Mouse (Mus musculus): ENCODE measurements around the gene Myo1g.

Myo1g gene

DNA sequence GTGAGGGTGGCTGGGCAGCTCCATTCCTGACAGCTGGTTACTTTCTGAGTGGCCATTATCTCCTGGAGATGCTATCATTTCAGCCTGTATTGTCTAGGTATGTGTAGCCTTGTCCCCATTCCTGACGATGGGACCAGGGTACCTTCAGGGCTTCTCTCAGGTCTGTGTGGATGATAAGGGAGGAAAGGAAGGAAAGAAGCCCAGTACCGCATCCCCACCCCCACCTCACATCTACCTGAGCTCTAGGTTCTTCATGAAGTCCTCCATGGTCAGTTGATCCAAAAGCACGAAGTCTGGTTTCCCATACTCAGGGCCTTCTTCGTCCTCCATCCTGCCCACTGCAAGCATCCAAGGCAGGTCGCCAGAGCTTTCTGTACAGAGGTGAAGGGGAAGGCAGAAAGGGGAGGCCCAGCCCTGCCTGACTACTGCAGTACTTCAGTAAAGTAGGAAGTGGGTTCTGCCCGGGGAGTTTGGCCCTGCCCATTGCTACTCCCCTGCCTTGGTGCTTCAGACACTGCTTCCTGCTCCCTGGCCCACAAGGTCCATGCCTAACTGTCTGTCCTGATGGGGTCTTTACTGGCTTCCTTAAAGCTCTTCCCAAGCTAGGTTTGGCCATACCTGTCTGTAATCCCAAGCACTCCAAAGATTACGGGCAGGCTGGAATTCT lies at the start of gene Myo1g:
Myo1g (minus strand) TSS at position 459 of the 667 bp plus-strand sequence.
- DNase-seq (ENCODE audit: low read depth, low spot score): no peak

DNA sequence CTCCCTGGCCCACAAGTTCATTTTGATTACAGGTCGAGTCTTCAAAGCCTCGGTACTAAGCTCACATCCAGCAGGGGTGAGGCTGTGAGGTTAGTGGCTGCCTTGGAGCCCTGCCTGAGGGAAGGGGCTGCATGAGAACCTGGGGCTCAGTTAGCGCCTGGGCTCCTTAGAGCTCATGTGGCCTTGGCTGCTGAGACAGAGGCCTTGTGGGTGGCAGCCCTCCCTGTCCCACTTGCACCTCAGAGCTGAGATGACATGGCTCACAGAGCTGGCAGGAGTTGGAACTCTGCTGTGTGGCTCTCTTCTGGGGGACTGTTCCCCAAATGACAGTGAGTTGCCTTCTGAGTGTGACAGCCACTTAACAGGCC lies 48.6 kb upstream of the Myo1g start:
- no peak for DNase-seq (ENCODE audit: low read depth, low spot score)

DNA sequence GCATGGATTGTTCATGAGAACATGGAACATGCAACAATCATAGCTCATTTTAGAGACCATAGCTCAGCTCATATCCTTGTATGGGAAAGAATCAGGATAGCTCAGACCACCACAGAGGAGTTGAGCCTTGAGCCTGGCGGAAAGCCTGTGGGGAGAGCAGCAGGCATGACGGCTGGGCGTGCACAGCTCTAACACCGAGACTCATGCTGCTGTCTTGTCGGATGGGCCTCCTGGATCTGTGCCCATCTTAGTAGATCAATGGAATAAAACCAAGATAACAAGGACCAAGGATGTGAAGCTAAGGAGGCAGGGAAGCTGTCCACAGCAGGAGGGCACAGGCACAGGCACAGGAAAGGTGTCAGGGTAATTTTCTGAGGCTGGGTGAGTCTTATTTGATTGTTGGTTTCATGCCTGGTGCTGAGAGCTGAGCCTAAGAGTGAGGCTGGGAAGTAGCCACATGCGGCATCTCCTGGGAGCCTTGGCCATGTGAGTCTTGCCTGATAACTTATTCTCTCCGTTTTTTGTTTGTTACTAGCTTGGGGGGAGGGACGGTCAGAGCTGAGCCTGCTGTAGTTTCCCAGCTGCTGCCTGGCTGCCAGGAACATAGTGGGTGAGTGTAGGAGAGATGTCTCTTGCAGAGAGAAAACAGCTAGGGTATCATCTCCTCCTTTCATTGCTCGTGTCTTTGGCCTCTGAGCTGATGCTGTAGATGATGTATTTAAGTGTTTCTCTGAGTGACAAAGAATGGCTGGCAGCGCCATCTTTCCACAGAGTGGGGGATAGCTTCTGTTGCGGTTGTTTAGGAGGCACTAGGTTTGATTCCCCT lies 48.0 kb upstream of the Myo1g start:
- DNase-seq (ENCODE audit: low read depth, low spot score): peak; percentile 63

DNA sequence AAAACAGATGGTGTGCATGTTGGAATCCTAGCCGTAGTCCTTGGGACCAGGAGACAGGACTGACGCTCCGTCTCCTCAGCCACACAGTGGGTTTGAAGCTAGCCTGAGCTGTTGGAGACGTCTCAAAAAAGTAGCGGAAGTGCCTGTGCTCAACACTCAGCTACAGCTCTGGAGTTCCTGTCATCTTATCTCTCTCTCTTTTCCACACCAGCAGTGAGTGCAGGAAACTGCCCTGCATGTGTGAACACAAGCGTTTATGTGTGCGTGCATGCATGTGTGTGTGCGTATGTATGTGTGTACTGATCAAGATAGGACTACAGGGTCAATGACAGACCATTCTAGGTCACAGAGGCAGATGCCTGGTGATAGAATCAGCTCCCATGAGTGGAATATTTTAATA lies 47.2 kb upstream of the Myo1g start:
- DNase-seq (ENCODE audit: low read depth, low spot score): no peak

DNA sequence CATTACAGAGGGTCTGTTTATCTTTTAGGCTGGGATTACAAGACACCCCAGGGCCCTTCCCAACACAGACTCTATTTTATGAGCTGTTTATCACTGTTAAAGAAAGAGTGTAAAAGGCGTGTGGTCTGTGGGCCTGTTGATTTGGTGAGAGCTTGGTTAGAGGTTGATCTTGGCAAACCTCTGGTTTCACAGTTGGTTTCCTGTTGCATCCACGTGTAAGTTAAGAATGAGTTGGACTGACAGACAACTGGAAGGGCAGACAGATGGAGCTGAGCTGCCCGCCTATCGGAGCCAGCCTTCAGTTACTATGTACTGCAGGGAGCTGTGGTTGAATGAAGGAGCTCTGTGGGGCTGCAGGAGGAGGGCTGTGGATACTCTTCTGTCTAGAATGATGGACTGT lies 45.7 kb upstream of the Myo1g start:
- no peak for DNase-seq (ENCODE audit: low read depth, low spot score)

DNA sequence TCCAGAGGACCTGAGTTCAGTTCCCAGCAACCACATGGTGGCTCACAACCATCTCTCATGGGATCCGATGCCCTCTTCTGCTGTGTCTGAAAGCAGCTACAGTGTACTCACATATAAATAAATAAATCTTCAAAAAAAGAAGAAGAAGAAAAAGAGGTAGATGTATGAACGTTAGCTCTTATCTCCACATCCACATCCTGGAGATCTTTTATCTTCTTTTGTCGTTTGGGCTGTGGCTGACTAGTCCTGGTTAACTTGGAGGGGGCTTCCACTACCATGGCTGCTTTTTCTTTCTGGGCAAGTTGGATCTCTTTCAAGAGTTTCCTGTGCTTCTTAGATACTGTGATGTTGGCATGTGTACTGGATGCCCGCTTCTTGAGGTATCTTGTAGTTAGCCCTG lies 42.4 kb upstream of the Myo1g start:
- DNase-seq (ENCODE audit: low read depth, low spot score): no peak

DNA sequence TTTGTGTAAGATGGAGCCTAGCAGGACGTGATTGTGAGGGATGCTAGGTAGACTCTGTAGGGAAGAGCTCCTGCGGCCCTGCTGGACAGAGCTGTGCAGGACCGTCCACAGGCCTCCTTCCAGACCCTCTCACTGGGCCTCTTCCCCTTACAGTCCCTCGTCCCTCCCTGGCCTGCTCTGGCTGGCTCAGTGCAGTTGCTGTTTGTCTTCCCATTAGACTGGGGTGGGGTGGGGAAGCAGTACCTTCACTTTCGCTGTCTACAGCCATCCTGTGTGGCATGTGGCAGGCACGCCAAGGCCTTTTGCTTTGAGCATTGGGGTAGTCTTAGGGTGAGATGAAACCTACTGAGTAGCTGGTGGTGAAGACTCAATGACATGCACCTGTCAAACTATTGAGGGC lies 41.6 kb upstream of the Myo1g start:
- DNase-seq (ENCODE audit: low read depth, low spot score): no peak

DNA sequence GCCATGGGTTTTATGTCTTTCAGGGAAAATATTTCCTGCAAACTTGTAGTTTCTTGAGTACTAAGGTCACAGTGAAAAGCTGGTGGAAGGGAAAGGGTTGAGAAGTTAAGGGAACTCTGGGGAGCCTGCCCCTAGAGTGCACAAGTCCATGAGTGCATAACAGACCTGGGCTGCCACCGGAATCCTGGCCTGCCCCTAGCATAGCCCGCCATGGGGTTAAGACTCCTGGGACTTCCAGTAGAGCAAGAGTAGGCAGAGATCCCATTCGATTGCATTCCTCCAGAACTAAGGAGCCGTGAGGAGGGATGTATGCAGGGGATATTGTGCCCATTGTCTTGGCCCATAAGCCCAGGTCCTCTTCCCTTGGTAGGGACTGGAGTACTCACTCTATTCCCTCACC lies 40.7 kb upstream of the Myo1g start:
- DNase-seq (ENCODE audit: low read depth, low spot score): no peak

DNA sequence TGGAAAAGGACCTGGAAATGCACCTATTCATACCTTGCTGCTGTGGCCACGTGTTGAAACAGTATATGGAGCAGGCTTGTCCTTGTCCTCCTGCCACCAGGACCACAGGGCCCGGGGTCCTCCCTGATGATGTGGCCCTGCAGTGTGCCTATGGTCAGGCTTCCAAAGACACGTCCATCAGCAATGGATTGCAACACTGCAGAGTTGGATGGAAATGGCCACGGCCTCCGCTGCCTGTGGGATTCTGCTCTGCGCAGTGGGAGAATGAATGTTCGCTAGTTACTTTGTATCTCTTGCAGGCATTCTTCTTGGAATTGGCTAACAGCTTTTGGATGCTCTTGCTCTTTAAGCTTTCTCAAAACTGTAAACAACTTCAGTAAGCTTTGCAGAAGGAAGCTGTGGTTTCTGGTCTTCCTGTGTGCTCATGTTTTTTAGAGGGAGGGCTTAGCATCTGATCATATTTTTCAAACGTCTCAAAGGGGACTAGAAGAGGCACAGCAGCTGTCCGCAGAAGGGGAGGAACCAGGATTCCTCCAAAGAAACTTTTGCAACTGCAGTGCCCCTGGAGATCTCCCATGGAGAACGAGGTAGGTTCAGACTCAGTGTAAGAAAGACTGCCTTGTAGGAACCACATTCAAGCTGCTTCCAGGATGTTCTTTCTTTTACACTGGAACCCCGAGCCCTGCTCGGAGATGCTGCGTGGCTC lies 40.0 kb upstream of the Myo1g start:
- DNase-seq (ENCODE audit: low read depth, low spot score): no peak

DNA sequence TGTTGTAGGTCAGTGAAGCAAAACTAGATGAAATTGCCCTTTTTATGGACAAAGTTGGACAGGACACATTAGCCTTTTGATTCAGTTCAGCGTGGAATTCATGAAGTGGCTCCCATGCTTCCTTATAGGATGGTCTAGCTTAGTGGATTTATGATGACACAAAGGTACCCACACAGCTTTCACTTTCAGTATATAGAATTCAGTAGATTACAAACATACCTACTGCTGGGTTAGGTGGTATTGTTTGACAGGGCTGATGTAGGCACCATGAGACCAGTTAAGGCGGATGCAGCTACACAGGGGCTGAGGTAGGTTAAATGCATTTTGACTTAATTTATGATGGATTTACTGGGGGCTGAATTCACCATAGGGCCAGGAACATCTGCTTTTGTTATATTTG lies 39.2 kb upstream of the Myo1g start:
- no peak for DNase-seq (ENCODE audit: low read depth, low spot score)

DNA sequence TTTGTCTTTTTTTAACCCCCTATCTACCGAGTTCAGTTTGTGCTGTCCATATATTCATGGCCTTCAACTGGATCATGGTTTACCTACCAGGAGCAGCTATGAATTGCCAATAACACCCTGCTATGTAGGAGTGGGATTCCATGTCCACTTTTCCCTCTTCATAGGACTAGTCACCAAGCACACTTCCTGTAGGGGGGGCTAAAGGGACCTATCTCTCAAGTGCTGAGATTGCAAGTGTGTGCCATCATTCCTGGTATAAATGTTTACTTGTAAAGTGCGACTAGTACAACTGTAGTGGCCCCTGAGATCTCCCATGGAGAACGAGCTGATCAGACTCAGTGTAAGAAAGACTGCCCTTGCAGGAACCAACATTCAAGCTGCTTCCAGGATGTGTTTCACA lies 37.5 kb upstream of the Myo1g start:
- DNase-seq (ENCODE audit: low read depth, low spot score): no peak

DNA sequence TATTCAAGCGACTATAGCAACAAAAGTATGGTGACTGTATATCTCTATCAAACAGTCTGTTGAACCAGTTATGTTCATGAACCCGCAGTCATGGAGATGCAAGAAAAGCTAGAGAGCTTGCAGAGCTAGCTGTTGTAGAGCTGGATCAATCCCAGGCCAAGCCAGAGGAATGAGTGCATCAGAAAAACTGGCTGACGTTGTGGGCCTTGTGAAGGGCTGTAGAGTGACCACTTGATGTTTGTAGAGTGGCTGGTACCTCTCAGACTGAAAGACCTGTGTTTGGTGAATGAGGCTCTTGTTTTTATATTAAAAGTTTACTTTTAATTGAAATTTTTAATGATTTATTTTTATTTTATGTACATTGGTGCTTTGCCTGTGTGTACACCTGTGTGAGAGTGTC lies 29.4 kb upstream of the Myo1g start:
- DNase-seq (ENCODE audit: low read depth, low spot score): no peak

DNA sequence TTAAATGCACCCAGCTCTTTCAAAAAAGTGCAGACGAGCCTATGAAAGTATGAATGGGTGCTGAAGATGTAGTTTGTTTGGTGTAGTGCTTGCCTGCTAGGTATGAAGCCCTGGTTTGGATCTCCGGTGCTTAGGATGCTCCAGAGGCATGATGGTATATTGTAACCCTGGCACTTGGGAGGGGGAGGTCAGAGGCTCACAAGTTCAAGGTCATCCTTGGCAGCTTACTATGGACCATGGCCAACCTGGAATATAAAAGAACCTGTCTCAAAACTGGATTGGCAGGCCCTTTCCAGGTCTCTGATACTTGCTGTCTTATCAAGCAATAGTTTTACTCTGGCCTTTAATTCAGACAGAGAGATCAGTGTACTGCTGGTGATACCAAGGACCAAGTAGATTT lies 29.0 kb upstream of the Myo1g start:
- DNase-seq (ENCODE audit: low read depth, low spot score): no peak

DNA sequence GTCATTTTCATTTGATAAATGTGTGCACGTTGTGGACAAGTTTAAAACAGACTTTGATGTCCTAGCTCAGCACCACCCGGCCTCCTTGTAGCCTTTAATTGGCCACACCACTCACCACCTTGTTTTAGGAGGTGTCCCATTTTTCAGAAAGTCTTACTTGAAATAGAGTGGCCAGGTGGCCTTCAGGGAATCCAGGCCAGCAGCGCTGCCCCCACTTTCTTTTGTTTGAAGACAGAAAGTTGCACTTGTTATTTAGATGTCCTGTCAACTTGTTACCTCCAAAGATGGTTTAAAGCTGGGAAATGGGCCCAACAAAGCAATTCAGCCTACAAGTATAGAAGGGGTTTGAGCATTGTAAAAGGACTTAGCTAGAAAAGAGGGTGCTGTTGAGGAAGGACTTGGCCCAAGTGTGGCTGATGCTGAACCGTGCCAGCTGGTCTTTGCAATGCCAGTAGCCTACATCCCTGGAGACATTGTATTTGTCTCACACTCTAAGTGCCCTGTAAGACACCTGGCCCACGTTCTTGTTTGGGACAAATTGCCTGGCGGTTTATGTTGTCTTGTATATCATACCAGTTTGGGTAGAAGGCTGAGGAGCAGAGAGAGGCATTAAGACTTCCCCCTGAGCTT lies 27.0 kb upstream of the Myo1g start:
- no peak for DNase-seq (ENCODE audit: low read depth, low spot score)

DNA sequence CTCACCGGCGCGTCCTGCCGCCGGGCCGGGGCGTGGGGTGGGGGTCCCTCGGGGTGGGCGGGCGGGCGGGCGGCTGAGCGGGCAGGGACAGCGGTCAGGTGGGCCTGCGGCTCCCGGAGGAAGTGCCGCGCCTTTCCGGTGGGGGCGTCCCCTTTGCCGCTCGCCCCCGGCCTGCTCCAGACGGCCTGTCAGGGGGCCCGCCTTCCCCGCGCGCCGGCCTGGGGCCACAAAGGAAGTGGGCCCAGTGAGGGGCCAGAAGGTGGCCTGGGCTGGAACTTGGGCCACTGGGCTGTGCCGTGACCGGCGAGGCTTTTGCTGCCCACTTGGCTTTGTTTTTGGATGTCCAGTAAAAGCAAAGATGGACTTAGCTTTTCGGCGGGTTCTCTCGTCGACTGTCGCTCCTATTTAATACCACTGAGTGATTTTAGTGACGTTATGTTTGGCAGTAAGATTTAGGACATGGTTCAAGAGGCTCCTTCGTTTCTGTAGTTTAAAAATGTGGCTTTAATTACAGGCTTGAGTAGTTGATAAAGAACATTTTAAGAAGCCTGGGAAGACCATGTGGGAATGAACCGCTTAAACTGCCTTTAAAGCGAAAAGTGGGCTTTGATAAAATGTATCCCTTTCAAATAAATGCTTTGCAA lies 26.4 kb upstream of the Myo1g start:
- DNase-seq (ENCODE audit: low read depth, low spot score): no peak

DNA sequence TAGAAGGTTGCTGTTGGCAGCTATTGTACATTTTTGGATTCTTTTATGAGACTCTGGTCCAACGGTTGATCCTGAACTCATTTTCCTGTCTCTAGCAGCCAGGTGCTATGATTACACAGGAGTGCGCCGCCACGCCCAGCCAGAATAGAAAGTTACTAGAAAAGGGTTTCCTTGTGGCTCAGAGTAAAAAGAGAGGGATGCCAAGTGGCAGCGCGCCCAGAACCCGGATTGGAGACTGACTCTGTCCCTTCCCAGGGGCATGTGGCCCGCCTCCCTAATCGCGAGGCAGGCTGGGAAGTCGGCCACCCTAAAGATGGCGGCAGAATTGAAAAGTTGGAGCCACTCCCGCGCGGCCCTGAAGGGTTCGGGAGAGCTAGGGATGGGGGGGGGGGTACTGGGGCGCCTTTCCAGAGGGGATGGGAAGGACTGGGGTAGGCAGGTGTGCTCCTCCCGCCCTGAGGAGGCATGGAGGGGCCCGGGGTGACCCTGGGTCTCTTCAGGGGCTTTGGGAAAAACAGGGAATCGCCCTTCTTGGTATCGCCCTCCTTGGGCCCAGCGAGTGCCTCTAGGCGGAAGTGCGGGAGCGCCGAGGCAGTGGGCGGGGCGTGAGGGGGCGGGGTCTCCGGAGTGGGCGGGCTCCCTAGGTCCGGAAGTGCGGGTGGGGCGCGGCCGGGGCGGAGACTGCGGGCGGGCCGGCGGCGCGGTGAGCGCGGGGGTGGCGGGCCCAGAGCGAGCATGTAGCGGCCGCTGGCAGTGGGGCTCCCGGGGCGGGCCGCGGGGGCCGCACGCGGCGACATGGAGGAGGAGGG lies 25.6 kb upstream of the Myo1g start, which contains the start of gene Ccm2:
Ccm2 (plus strand) TSS at position 683 of the 809 bp plus-strand sequence.
- DNase-seq (ENCODE audit: low read depth, low spot score): peak; percentile 88

DNA sequence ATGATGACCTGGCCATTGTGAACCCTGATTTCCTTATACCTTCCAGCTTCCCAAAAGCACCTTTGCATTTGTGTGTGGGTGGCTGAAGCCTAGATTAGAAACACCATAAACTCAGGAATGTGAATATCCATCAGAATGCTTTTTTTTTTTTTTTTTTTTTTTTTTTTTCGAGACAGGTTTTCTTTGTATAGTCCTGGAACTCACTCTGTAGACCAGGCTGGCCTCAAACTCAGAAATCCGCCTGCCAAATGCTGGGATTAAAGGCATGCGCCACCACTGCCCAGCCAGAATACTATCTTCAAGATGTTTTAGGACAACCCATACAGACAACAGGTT lies 25.1 kb upstream of the Myo1g start:
- no peak for DNase-seq (ENCODE audit: low read depth, low spot score)

DNA sequence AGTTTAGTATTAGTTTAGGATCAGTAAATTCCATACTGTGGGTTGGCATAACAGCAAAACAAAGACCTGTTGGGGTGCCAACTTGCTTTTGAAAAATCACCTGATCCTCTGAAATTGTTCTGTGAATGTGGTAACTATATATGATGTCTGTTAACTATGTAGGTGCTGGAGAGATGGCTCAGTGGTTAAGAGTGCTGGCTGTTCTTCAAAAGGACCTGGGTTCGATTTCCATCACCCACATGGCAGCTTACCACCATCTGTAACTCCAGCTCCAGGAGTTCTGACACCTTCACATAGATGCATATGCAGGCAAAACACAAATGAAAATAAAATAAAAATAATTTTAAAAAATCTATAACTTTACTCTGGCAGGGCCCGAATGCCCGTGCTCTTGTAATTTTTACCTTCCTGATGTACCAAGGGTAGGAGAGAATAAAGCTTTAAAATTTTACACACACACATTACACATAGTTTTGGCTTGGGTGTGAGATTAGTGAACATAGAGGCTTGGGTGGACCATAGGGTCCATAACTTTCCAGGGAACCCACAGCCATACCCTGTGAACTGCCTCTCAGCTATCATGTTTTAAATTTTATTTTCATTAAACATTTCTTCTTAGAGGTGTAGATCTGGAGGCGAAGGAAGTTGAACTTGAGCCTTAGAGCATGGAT lies 24.6 kb upstream of the Myo1g start:
- DNase-seq (ENCODE audit: low read depth, low spot score): no peak

DNA sequence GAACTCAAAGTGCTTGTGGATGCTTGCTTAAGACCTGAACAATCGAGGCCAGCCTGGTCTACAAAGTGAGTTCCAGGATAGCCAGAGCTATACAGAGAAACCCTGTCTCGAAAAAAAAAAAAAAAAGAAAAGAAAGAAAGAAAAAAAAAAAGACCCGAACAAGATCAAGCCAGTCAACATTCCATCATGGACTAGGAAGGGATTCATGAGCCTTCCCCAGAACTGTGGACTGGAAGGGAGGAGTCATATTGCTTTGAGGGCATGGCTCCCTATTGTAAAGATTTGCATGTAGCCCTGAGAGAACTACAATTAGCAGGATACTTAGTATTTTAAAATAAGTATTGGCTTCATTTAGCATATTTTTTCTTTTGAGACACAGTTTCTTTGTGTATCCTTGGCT lies 23.9 kb upstream of the Myo1g start:
- no peak for DNase-seq (ENCODE audit: low read depth, low spot score)

DNA sequence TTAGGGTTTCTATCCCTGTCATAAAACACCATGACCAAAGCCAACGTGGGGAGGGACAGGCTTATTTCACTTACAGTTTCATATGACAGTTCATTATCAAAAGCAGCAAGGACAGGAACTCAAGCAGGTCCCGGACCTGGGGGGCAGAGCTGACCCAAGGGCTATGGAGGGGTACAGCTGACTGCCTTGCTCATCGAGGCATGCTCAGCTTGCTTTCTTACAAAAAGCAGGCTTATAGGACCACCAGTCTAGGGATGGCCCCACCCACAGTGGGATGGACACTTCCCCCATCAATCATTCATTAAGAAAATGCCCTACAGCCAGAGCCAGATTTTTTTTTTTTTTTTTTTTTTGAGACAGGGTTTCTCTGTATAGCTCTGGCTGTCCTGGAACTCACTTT lies 10.0 kb upstream of the Myo1g start:
- DNase-seq (ENCODE audit: low read depth, low spot score): no peak
